Mouse (Mus musculus) kidney, adult 8-10 months (tissue): ENCODE measurements around the gene Ppp6c.
"Not testable (repeated sequence)": the region's sequence is repeated elsewhere in the genome, so short reads cannot be mapped to it uniquely, and the experiment has no call there.

ENCODE experiments used
- DNase-seq, 2 experiments: peaks; one replicate each; pipeline ENCODE4 v3.0.0; 2022

Ppp6c gene

GRCm38 (mm10) chr2:39226019-39226640 is at the start of gene Ppp6c:
Gene Ppp6c, minus strand, starts transcription at chr2:39226451.
- DNase-seq: peak; percentile 96 to 98

- peak in 1 of 2 experiments; percentile 12 for DNase-seq
These were observed 42.1 kb upstream of the Ppp6c start for GRCm38 (mm10) chr2:39268357-39268756.

GRCm38 (mm10) chr2:39252275-39252674 is 26.0 kb upstream of the Ppp6c start:
- DNase-seq: not testable (repeated sequence)

GRCm38 (mm10) chr2:39246862-39247261 is 20.6 kb upstream of the Ppp6c start:
- DNase-seq: not testable (repeated sequence)

- no peak for DNase-seq
These were observed 480 bp upstream of the Ppp6c start for GRCm38 (mm10) chr2:39226731-39227130.

GRCm38 (mm10) chr2:39225331-39226018 is 776 bp downstream of the Ppp6c start:
- DNase-seq: peak in 1 of 2 experiments; percentile 20

- DNase-seq: no peak
These were observed 1.6 kb downstream of the Ppp6c start for GRCm38 (mm10) chr2:39224621-39225020.

- DNase-seq: no peak
These were observed 6.2 kb downstream of the Ppp6c start for GRCm38 (mm10) chr2:39220010-39220409.

- DNase-seq: no peak
These were observed 7.2 kb downstream of the Ppp6c start for GRCm38 (mm10) chr2:39219034-39219433.

GRCm38 (mm10) chr2:39217150-39217549 is 9.1 kb downstream of the Ppp6c start:
- DNase-seq: no peak

GRCm38 (mm10) chr2:39210738-39211137 is 15.5 kb downstream of the Ppp6c start:
- DNase-seq: no peak

- DNase-seq: no peak
These were observed 22.9 kb downstream of the Ppp6c start for GRCm38 (mm10) chr2:39203359-39203758.

- no peak for DNase-seq
These were observed 31.4 kb downstream of the Ppp6c start for GRCm38 (mm10) chr2:39194809-39195208.

- peak; percentile 99 for DNase-seq
These were observed 35.6 kb downstream of the Ppp6c start, which contains the start of gene Scai for GRCm38 (mm10) chr2:39190561-39191056. Gene Scai, minus strand, starts transcription at chr2:39190734.

- DNase-seq: no peak
These were observed 36.2 kb downstream of the Ppp6c start for GRCm38 (mm10) chr2:39189961-39190560.

GRCm38 (mm10) chr2:39185942-39186341 is 40.3 kb downstream of the Ppp6c start:
- no peak for DNase-seq

- DNase-seq: no peak
These were observed 42.7 kb downstream of the Ppp6c start for GRCm38 (mm10) chr2:39183587-39183986.

- no peak for DNase-seq
These were observed 65.3 kb downstream of the Ppp6c start for GRCm38 (mm10) chr2:39160996-39161395.

- no peak for DNase-seq
These were observed 68.3 kb downstream of the Ppp6c start for GRCm38 (mm10) chr2:39157916-39158315.

- DNase-seq: no peak
These were observed 69.4 kb downstream of the Ppp6c start for GRCm38 (mm10) chr2:39156821-39157220.

GRCm38 (mm10) chr2:39150943-39151342 is 75.3 kb downstream of the Ppp6c start:
- DNase-seq: no peak

- no peak for DNase-seq
These were observed 78.2 kb downstream of the Ppp6c start for GRCm38 (mm10) chr2:39148075-39148474.

- no peak for DNase-seq
These were observed 79.8 kb downstream of the Ppp6c start for GRCm38 (mm10) chr2:39146469-39146868.
